Mouse (Mus musculus): ENCODE results near the gene Tmem126b.

The Tmem126b gene

GRCm38 (mm10) chr7:90426020-90427001 is 49.5 kb downstream of the Tmem126b start, which contains the start of gene Ccdc89:
TSS of gene Ccdc89 (plus strand) at chr7:90426577.
- DNase-seq (ENCODE audit: low spot score), result peak; percentile 93
